Mouse (Mus musculus): ENCODE data around the gene Reg4. TPM values are rescaled to one million over a fixed set of nuclear protein-coding genes. Genes with fewer than 3 reads are reported as not detected.

Reg4 gene
- polyA plus RNA-seq, 1 experiment from 2014 or later, result not detected

DNA sequence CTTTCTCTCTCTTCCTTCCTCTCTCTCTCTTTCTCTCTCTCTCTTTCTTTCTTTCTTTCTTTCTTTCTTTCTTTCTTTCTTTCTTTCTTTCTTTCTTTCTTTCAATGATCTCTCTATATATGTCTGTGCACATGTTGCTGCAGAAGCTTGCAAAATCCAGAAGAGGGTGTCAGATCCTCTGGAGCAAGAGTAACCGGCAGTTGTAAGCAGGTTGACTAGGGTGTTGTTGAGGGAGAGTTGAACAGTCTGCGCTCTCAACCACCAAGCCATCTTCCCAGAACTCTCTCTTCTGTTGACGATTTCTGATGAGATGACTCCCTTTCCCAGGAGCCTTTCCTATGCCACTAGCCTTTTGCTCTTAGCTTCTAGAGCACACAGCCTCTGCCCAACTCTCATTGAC is 20.1 kb downstream of the Reg4 start:
- Histone ChIP-seq H3K9ac (no peak overlapping the region), H3K4me2 (replicated peaks) (no peak overlapping the region), H3K4me1 (0 out of 2 replicates have a peak, but pooled peaks cover 2% of the 10 kb centered on the region), H3K4me3 (no peak overlapping the region), H3K27ac (no peak overlapping the region), H3K36me3 (no peaks in the 10 kb centered on the region), H3K27me3 (no peaks in the 10 kb centered on the region), H3K9me3 (replicated peaks) (no peaks in the 10 kb centered on the region)
- 78% methylated on average over 3 of the region's 3 CpGs for WGBS
- no peak for ATAC-seq (ENCODE audit: low FRiP score)

DNA sequence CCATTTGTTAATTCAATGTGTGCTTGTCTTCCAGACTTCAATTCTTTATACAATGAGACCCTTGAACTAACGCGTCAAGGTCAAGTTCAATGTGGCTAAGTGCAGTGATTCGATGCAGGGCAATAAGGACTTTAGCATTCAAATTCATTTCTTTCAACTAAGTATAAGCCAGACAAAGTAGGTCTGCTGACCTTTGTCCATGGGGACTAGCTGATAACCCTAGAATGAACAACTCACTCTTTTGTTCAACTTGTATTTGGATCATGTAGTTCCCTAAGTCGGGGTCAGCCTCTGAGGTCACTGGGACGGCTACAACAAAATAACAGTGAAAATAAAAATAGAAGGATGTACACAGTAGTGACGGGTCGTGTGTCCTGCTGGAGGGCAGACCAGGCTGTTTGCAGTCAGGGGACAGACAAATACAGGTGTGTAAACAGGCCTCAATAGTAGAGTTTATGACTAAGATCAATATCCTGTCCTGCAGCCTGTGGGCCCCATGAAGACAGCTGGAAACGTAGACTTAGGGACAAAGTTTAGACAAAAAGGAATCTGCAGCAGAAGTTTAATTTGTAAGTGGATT is 20.6 kb downstream of the Reg4 start:
- H3K4me1 ChIP-seq, result 0 out of 2 replicates have a peak, but pooled peaks cover 4% of the 10 kb centered on the region
- no peak overlapping the region for H3K4me3 ChIP-seq
- no peak overlapping the region for H3K27ac ChIP-seq
- no peaks in the 10 kb centered on the region for H3K36me3 ChIP-seq
- no peaks in the 10 kb centered on the region for H3K27me3 ChIP-seq
- ATAC-seq (ENCODE audit: low FRiP score), result no peak
- no peak overlapping the region for H3K4me2 ChIP-seq (replicated peaks)
- H3K9me3 ChIP-seq (replicated peaks), result no peaks in the 10 kb centered on the region
- WGBS, result 61% methylated on average over 8 of the region's 8 CpGs
- no peak overlapping the region for H3K9ac ChIP-seq

DNA sequence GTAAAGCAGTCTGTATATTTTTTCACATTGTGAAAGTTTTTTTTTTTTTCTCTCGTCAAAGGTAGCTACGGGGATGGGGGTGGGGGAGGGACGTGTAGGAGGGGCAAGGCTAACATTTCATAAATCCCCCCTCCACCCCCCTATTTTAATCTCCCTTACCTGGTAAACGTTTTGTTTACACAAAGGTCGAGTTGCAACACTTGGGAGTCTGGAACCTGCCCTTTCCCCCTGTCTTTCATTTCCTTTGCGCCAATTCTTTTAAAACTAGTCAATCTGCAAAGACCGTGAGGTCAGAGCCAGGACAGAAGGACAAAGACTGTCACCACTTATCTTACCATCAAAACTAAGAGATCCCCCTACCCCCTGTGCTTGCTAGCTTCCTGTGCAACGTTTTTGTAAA is 23.9 kb downstream of the Reg4 start:
- no peak overlapping the region for H3K9ac ChIP-seq
- no peak overlapping the region for H3K4me2 ChIP-seq (replicated peaks)
- H3K4me3 ChIP-seq, result no peak overlapping the region
- no peak overlapping the region for H3K27ac ChIP-seq
- H3K36me3 ChIP-seq, result no peaks in the 10 kb centered on the region
- H3K9me3 ChIP-seq (replicated peaks), result no peaks in the 10 kb centered on the region
- H3K4me1 ChIP-seq, result 0 out of 2 replicates have a peak, but pooled peaks cover 4% of the 10 kb centered on the region
- no peak for ATAC-seq (ENCODE audit: low FRiP score)
- WGBS, result 8% methylated on average over 8 of the region's 8 CpGs
- no peaks in the 10 kb centered on the region for H3K27me3 ChIP-seq

DNA sequence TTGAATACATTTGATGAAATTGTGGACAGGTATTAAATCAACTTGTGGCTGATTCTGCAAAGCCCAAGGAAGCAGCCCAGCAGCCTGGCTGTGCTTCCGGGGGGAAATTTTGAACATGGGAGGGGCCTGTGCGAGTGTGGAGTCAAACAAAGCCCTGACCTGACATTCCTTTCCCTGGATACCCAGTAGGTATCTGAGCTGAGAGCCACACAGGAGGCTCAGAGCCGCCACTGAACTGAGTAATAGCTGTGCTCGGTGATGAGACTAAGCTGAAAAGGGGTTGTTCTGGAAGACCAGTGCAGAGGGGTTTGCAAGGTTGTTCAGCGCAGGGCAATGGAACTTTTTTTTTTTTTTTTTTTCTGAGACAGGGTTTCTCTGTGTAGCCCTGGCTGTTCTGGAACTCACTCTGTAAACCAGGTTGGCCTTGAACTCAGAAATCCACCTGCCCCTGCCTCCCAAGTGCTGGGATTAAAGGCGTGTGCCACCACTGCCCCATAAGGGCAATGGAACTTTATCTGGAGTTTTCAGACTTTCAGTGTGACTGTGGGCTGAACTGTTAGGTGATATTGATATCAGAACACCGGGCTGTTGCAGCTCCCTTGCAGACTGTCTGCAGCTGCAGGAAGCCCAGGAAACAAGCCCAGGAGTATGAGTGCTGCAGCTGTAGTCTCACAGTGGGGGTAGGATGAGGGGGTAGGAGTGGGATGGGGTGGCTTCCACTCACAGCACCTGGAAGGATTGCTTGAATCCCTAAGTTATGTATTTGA is 25.2 kb downstream of the Reg4 start:
- Histone ChIP-seq H3K4me1 (0 out of 2 replicates have a peak, but pooled peaks cover 4% of the 10 kb centered on the region), H3K9me3 (replicated peaks) (no peaks in the 10 kb centered on the region), H3K4me3 (no peak overlapping the region), H3K36me3 (no peaks in the 10 kb centered on the region), H3K27me3 (no peaks in the 10 kb centered on the region), H3K27ac (no peak overlapping the region), H3K9ac (no peak overlapping the region), H3K4me2 (replicated peaks) (no peak overlapping the region)
- WGBS, result 37% methylated on average over 7 of the region's 7 CpGs
- no peak for ATAC-seq (ENCODE audit: low FRiP score)

DNA sequence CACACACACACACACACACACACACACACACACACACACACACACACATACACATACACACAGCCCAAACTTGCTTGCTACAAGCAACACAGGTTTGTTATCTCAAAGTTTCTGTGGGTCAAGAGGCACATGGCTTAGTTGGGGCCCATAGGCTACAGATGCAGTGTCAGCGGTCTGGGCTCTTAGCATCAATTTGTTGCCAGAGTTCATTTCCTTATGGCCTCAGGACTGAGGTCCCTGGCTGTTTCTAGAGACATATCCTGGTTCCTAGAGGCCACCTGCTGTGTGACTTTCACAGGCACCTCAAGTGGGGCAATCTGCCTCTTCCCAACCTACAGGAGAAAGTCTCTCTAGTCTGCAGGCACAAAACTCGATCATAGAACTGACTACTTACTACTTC is 27.4 kb downstream of the Reg4 start:
- Histone ChIP-seq H3K4me2 (replicated peaks) (no peak overlapping the region), H3K27ac (no peak overlapping the region), H3K9me3 (replicated peaks) (no peaks in the 10 kb centered on the region), H3K4me1 (0 out of 2 replicates have a peak, but pooled peaks cover 4% of the 10 kb centered on the region), H3K9ac (no peak overlapping the region), H3K4me3 (no peak overlapping the region), H3K27me3 (no peaks in the 10 kb centered on the region), H3K36me3 (no peaks in the 10 kb centered on the region)
- ATAC-seq (ENCODE audit: low FRiP score), result no peak
- 90% methylated on average over 2 of the region's 2 CpGs for WGBS

DNA sequence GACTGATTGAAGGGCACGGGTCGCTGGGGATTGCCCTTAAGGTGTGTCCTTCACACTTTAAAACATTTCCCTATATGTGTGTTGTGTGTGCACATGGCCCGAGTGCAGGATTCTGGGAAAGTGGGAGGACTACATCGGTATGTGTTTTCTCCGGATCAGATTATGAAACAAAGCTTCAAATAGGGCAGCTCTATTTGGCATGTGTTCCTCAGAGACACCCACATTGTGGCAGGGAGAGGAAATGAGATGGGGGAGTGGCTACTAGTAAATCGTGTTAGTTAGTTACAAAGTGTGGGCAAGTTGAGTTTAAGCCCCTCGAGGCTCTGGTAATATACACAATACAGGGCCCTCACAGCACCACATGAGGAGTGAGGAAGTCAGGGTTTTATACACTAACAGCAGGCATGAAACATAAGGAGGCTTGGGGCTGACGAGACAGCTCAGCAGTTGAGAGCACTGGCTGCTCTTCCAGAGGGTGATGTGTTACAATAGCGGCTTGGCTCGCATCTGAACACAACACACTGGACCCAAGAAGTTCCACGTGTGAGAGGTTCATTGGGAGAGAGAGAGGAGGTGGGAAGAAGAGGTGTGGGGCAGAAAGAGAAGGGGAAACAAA is 28.0 kb downstream of the Reg4 start:
- Histone ChIP-seq H3K27ac (no peak overlapping the region), H3K9ac (no peak overlapping the region), H3K27me3 (no peaks in the 10 kb centered on the region), H3K4me2 (replicated peaks) (no peak overlapping the region), H3K4me3 (no peak overlapping the region), H3K4me1 (0 out of 2 replicates have a peak, but pooled peaks cover 4% of the 10 kb centered on the region), H3K36me3 (no peaks in the 10 kb centered on the region), H3K9me3 (replicated peaks) (no peaks in the 10 kb centered on the region)
- no peak for ATAC-seq (ENCODE audit: low FRiP score)
- 80% methylated on average over 11 of the region's 11 CpGs for WGBS

DNA sequence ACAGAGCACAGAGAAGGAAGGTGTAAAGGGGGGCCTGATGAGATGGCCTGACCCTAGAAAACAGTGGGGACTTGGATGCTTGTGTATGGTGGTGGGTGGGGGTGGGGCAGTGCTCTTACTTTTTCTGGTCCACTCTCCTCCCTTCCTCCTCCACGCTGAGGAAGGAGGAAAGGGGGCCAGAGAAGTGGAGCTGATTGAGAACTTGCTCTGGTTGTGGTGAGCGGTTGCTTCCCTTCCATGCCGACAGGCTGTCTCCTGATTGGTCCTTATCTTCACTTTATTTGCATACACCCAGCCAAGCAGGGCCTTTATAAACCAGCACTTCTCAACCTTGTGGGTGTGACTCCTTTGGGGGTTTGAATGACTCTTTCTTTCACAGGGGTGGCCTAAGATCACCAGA is 32.1 kb downstream of the Reg4 start:
- H3K4me3 ChIP-seq, result no peak overlapping the region
- no peaks in the 10 kb centered on the region for H3K9me3 ChIP-seq (replicated peaks)
- no peaks in the 10 kb centered on the region for H3K4me1 ChIP-seq
- no peaks in the 10 kb centered on the region for H3K36me3 ChIP-seq
- no peak overlapping the region for H3K9ac ChIP-seq
- ATAC-seq (ENCODE audit: low FRiP score), result no peak
- H3K27ac ChIP-seq, result no peak overlapping the region
- H3K4me2 ChIP-seq (replicated peaks), result no peak overlapping the region
- 91% methylated on average over 2 of the region's 3 CpGs for WGBS
- no peaks in the 10 kb centered on the region for H3K27me3 ChIP-seq

DNA sequence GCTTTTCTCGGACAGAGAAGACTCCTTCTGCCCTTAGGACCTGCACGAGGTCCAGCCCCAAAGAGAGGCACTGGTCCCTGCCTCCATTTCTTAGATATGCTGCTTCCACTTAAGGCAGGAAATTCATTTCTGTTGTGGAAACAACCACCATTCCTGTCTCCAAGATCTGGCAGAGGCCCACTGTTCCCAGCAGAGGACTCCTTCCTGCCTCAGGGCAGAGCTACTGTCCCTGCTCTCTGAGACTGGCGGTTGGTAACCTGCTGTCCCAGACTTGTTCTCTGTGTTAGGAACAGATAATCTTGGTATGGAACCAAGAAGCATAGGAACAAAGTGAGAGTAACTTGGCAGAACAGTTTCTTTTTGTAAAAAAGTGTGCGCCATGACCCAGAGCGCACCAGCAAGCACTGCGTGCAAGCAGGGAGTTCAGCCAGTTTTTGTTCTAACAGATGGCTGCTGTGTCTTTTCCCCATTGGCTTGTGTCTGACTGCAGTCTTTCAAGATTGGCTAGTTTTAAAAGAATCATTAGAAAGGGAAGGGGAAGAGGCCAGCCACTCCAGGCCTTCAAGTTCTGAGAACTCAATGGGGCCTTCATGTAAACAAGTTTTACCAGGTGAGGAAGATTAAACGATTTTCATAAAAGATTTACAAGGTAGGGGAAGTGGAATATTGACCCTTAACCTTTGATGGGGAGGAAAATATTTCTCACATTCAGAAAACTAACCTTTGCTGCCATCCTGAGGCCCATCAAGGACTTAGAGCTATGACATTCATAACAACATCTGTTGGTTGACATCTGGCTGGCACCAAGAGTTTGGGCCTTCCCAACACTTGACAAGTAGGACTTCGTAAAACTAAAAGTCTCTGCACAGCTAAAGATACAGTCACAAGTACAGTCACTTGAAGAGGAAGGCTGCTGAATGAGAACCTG is 33.0 kb downstream of the Reg4 start:
- 90% methylated on average over 8 of the region's 8 CpGs for WGBS
- Histone ChIP-seq H3K9me3 (replicated peaks) (no peaks in the 10 kb centered on the region), H3K9ac (no peak overlapping the region), H3K27ac (no peak overlapping the region), H3K36me3 (no peaks in the 10 kb centered on the region), H3K4me1 (no peaks in the 10 kb centered on the region), H3K4me3 (no peak overlapping the region), H3K27me3 (no peaks in the 10 kb centered on the region), H3K4me2 (replicated peaks) (no peak overlapping the region)
- no peak for ATAC-seq (ENCODE audit: low FRiP score)

DNA sequence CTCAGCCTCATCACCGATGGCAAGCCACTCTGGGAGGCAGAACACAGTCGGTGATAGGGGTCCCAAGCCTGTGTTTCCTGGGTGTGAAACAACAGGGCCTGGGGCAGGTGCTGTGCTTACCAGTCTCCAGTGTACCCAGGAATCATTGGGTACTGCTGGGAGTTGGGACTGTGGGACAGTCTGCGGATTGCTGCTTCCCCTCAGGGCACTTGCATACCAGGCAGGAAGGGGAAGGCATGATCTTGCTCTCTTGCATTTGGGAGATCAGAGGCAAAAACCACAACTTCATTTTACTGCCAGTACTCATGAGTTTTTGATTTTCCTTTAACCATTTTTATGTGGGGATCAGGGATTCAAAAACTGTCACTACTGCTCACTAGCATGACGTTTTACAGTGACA is 36.8 kb downstream of the Reg4 start:
- ATAC-seq (ENCODE audit: low FRiP score), result no peak
- Histone ChIP-seq H3K4me2 (replicated peaks) (no peak overlapping the region), H3K27ac (no peak overlapping the region), H3K4me3 (no peak overlapping the region), H3K9ac (no peak overlapping the region), H3K36me3 (no peaks in the 10 kb centered on the region), H3K9me3 (replicated peaks) (no peaks in the 10 kb centered on the region), H3K4me1 (no peaks in the 10 kb centered on the region), H3K27me3 (no peaks in the 10 kb centered on the region)
- WGBS, result 89% methylated on average over 4 of the region's 4 CpGs

DNA sequence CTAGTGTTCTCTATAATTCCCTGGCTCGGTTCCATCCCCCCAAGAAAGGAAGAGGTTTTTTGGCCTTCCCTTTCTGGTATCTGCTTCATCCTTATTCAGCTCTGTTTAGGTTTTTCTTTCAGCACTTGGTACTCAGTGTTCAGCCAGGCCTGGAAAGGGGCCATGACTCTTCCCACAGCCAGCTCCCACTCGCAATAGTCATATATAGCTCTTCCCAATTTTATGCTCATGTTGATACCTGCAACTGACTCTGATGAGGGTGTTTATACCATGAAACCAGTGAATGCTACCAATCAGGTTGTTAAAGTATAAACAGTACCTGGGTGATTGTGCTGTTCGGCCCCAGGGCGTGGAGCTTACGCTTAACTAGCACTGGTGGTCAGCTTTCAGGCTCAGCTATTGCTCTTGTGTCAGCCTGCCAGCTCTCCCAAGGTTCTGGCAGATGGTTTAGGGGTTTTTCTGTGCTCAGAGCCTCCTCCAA is 37.4 kb downstream of the Reg4 start:
- no peaks in the 10 kb centered on the region for H3K9me3 ChIP-seq (replicated peaks)
- no peak for ATAC-seq (ENCODE audit: low FRiP score)
- no peaks in the 10 kb centered on the region for H3K4me1 ChIP-seq
- no peak overlapping the region for H3K4me2 ChIP-seq (replicated peaks)
- no peaks in the 10 kb centered on the region for H3K27me3 ChIP-seq
- H3K9ac ChIP-seq, result no peak overlapping the region
- 94% methylated on average over 5 of the region's 5 CpGs for WGBS
- no peaks in the 10 kb centered on the region for H3K36me3 ChIP-seq
- H3K27ac ChIP-seq, result no peak overlapping the region
- H3K4me3 ChIP-seq, result no peak overlapping the region

DNA sequence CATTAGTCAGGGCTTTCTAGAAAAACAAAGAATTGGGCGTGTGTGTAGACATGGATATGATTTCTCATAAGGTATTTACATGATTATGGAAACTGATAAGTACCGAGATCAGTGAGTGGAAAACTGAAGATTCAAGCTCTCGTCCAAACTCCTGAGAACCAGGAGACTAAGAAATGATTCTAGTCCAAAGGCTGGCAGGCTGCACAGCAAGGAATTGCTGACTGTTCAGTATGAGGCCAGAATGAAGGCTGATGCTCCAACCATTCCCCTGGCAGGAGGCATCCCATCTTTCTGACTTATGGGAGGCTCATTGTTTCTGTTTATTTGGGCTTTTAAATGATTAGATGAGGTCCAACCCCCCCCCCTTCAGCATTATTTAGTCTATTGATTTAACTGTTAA is 38.6 kb downstream of the Reg4 start:
- Histone ChIP-seq H3K4me2 (replicated peaks) (no peak overlapping the region), H3K36me3 (no peaks in the 10 kb centered on the region), H3K9me3 (replicated peaks) (no peaks in the 10 kb centered on the region), H3K4me3 (no peak overlapping the region), H3K9ac (no peak overlapping the region), H3K4me1 (no peaks in the 10 kb centered on the region), H3K27ac (no peak overlapping the region), H3K27me3 (no peaks in the 10 kb centered on the region)
- WGBS, result 90% methylated on average over 3 of the region's 3 CpGs
- ATAC-seq (ENCODE audit: low FRiP score), result no peak

DNA sequence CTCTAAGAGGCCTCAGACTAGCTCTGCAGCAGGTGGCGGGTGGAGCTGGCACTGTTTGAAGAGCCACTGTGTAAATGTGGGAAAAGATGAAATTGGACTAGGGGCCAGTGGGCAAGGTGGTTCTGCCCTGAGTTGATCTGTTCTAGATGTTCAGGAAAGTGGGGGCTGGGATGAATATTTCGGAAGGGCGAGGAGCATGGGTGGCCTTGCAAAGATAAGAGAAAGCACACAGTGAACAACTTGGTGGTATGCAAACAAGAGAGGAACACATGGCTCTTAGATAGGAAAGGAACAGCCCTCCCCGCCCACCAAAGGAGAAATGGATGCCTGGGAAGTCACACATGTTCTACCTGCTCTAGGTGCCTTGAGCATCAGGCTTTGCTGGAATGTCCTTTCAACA is 39.5 kb downstream of the Reg4 start:
- H3K4me2 ChIP-seq (replicated peaks), result no peak overlapping the region
- WGBS, result 91% methylated on average over 4 of the region's 4 CpGs
- ATAC-seq (ENCODE audit: low FRiP score), result no peak

More for the DNA sequence above, 39.5 kb downstream of the Reg4 start:
- Histone ChIP-seq H3K36me3 (no peaks in the 10 kb centered on the region), H3K9ac (no peak overlapping the region), H3K27ac (no peak overlapping the region), H3K27me3 (no peaks in the 10 kb centered on the region), H3K9me3 (replicated peaks) (no peaks in the 10 kb centered on the region), H3K4me1 (peaks cover 2% of the 10 kb centered on the region; the same call in 1 of the 2 replicates), H3K4me3 (no peak overlapping the region)

Data from hindbrain, embryonic 12.5 days (tissue).